Mouse (Mus musculus) liver, adult 2 months (tissue): ENCODE data around the gene Dusp1. TPM values are rescaled to one million over a fixed set of nuclear protein-coding genes. Genes with fewer than 3 reads are reported as not detected.

Source experiments
- DNase-seq: peaks from one replicate; pipeline ENCODE4 v3.0.0-alpha.2; 2011; ENCODE audit warnings: low read depth, low spot score; ENCODE audit errors: extremely low read depth
- H3K27ac ChIP-seq: fragments of 200-500 bp; replicated peaks from 2 replicates; pipeline ENCODE4 v1.5.1; 2012; ENCODE audit warnings: low read depth, mild to moderate bottlenecking, control low read depth, inconsistent platforms, low read length; ENCODE audit not compliant: insufficient read depth
- H3K27me3 ChIP-seq: fragments of 200-500 bp; 2 replicates; pipeline ENCODE4 v1.6.1; 2012; ENCODE audit warnings: mild to moderate bottlenecking, moderate library complexity, low read length, inconsistent platforms; ENCODE audit not compliant: control insufficient read depth, insufficient read depth
- H3K36me3 ChIP-seq: fragments of 200-500 bp; 2 replicates; pipeline ENCODE4 v1.6.1; 2012; ENCODE audit warnings: low read length, inconsistent platforms; ENCODE audit not compliant: control insufficient read depth, insufficient read depth
- H3K4me1 ChIP-seq: fragments of 200-500 bp; 2 replicates; pipeline ENCODE4 v1.6.1; 2011; ENCODE audit warnings: low read length; ENCODE audit not compliant: control insufficient read depth, insufficient read depth
- H3K4me3 ChIP-seq: fragments of 200-500 bp; 2 replicates; pipeline ENCODE4 v1.5.1; 2011; ENCODE audit warnings: low read depth, mild to moderate bottlenecking, control low read depth, low read length, moderate library complexity; ENCODE audit not compliant: insufficient read depth
- H3K79me2 ChIP-seq: fragments of 200-500 bp; 2 replicates; pipeline ENCODE4 v1.6.1; 2012; ENCODE audit warnings: inconsistent platforms, mild to moderate bottlenecking, low read length, moderate library complexity; ENCODE audit not compliant: control insufficient read depth, insufficient read depth
- H3K9ac ChIP-seq: fragments of 200-500 bp; 2 replicates; pipeline ENCODE4 v1.6.1; 2012; ENCODE audit warnings: low read depth, mild to moderate bottlenecking, control low read depth, inconsistent platforms, low read length
- CTCF ChIP-seq: fragments of 200-500 bp; IDR thresholded peaks from 2 replicates; pipeline ENCODE4 v1.5.1; 2011; ENCODE audit warnings: low read depth, low read length, control low read depth
- POLR2A ChIP-seq: fragments of 200-500 bp; IDR thresholded peaks from 2 replicates; pipeline ENCODE4 v1.6.1; 2011; ENCODE audit warnings: low read length, control low read depth; ENCODE audit not compliant: insufficient read depth; ENCODE audit errors: extremely low read depth
- WGBS: fragments of 180-500 bp; shearing (Covaris S2); methylation state at CpG from one replicate; pipeline ENCODE4 v1.1.7; 2018; 5-methylcytosine and 5-hydroxymethylcytosine counted together
- polyA plus RNA-seq: library from polyadenylated mRNA; depleted of rRNA; stranded (reverse); fragments of >200 nt; gene quantifications from 2 replicates; pipeline ENCODE4 v1.2.3, GENCODE M21; 2012
- total RNA-seq: library from RNA; depleted of rRNA; stranded (reverse); fragments of >200 nt; gene quantifications from 2 replicates; pipeline ENCODE4 v1.2.3, GENCODE M21; 2014

Dusp1 gene
- total and polyA plus RNA-seq, 2 experiments: 10.5 to 22.2 TPM

- H3K36me3 ChIP-seq: no peaks in the 10 kb centered on the region
- H3K4me3 ChIP-seq: no peak overlapping the region
- no peak for DNase-seq
- peaks cover 32% of the 10 kb centered on the region for H3K4me1 ChIP-seq
- 69% methylated on average over 7 of the region's 7 CpGs for WGBS
- peaks cover 31% of the 10 kb centered on the region for H3K79me2 ChIP-seq
- H3K27ac ChIP-seq: no peak overlapping the region
- H3K27me3 ChIP-seq: no peaks in the 10 kb centered on the region
- H3K9ac ChIP-seq: no peak overlapping the region
- TF ChIP-seq POLR2A: no peak
- TF ChIP-seq CTCF: no peak
Measured at GRCm38 (mm10) chr17:26578162-26578561, 16.2 kb upstream of the Dusp1 start.

DNA sequence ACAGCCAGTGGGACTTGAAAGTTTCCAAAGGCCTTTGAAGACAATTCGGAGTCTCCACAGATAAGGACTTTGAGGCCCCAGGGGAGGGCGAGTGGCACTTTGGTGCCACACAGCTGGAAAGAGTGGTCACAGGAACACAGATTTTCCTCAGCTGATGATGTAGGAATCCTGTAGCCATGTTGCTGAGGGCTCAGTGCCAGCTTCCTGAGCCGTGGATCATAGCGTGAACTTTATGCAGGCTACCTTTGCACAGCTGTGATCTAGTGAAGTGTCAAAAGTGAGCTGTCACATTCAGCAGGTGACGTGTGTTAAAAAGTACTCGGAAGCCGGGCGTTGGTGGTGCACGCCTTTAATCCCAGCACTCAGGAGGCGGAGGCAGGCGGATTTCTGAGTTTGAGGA is 15.4 kb upstream of the Dusp1 start:
- Histone ChIP-seq H3K4me1 (peaks cover 25% of the 10 kb centered on the region; the same call in 1 of the 2 replicates), H3K27me3 (no peaks in the 10 kb centered on the region), H3K79me2 (peaks cover 39% of the 10 kb centered on the region), H3K4me3 (no peak overlapping the region), H3K36me3 (no peaks in the 10 kb centered on the region), H3K9ac (no peak overlapping the region), H3K27ac (no peak overlapping the region)
- WGBS: 75% methylated on average over 11 of the region's 11 CpGs
- DNase-seq: peak; percentile 66
- TF ChIP-seq CTCF (no peak), POLR2A (no peak)

- DNase-seq: peak; percentile 61
Measured at GRCm38 (mm10) chr17:26576833-26577232, 14.9 kb upstream of the Dusp1 start.

GRCm38 (mm10) chr17:26575786-26576690 is 14.1 kb upstream of the Dusp1 start:
- WGBS: 95% methylated on average over 12 of the region's 12 CpGs

More at GRCm38 (mm10) chr17:26576833-26577232, 14.9 kb upstream of the Dusp1 start:
- Histone ChIP-seq H3K27ac (no peak overlapping the region), H3K9ac (no peak overlapping the region), H3K4me3 (no peak overlapping the region), H3K36me3 (no peaks in the 10 kb centered on the region), H3K79me2 (peaks cover 44% of the 10 kb centered on the region), H3K4me1 (peaks cover 26% of the 10 kb centered on the region), H3K27me3 (no peaks in the 10 kb centered on the region)
- 42% methylated on average over 7 of the region's 7 CpGs for WGBS
- TF ChIP-seq POLR2A (no peak), CTCF (no peak)

GRCm38 (mm10) chr17:26574701-26575100 is 12.8 kb upstream of the Dusp1 start:
- Histone ChIP-seq H3K9ac (no peak overlapping the region), H3K27ac (no peak overlapping the region), H3K4me1 (peaks cover 32% of the 10 kb centered on the region), H3K27me3 (no peaks in the 10 kb centered on the region), H3K79me2 (peaks cover 51% of the 10 kb centered on the region), H3K36me3 (no peaks in the 10 kb centered on the region), H3K4me3 (no peak overlapping the region)
- DNase-seq: no peak
- 80% methylated on average over 5 of the region's 5 CpGs for WGBS
- TF ChIP-seq CTCF: no peak
- no peak for TF ChIP-seq POLR2A

More at GRCm38 (mm10) chr17:26575786-26576690, 14.1 kb upstream of the Dusp1 start:
- H3K9ac ChIP-seq: no peak overlapping the region
- H3K4me3 ChIP-seq: no peak overlapping the region
- no peaks in the 10 kb centered on the region for H3K36me3 ChIP-seq
- TF ChIP-seq CTCF: no peak
- no peak for TF ChIP-seq POLR2A
- H3K27ac ChIP-seq: no peak overlapping the region
- H3K79me2 ChIP-seq: peaks cover 47% of the 10 kb centered on the region
- peaks cover 22% of the 10 kb centered on the region for H3K4me1 ChIP-seq
- no peak for DNase-seq
- no peaks in the 10 kb centered on the region for H3K27me3 ChIP-seq

GRCm38 (mm10) chr17:26574118-26574517 is 12.2 kb upstream of the Dusp1 start:
- 79% methylated on average over 11 of the region's 11 CpGs for WGBS
- H3K4me1 ChIP-seq: peaks cover 36% of the 10 kb centered on the region

More at GRCm38 (mm10) chr17:26574118-26574517, 12.2 kb upstream of the Dusp1 start:
- H3K4me3 ChIP-seq: no peak overlapping the region
- peaks cover 53% of the 10 kb centered on the region for H3K79me2 ChIP-seq
- no peak overlapping the region for H3K27ac ChIP-seq
- DNase-seq: no peak
- TF ChIP-seq POLR2A: no peak
- no peak for TF ChIP-seq CTCF
- H3K9ac ChIP-seq: no peak overlapping the region; the same call in 1 of the 2 replicates
- H3K36me3 ChIP-seq: no peaks in the 10 kb centered on the region
- H3K27me3 ChIP-seq: no peaks in the 10 kb centered on the region
